Mouse (Mus musculus): Measurements from ENCODE around the gene Pax2. TPM values are rescaled to one million over a fixed set of nuclear protein-coding genes. Genes with fewer than 3 reads are reported as not detected.

The Pax2 gene
- total RNA-seq, 1 experiment: not detected

DNA sequence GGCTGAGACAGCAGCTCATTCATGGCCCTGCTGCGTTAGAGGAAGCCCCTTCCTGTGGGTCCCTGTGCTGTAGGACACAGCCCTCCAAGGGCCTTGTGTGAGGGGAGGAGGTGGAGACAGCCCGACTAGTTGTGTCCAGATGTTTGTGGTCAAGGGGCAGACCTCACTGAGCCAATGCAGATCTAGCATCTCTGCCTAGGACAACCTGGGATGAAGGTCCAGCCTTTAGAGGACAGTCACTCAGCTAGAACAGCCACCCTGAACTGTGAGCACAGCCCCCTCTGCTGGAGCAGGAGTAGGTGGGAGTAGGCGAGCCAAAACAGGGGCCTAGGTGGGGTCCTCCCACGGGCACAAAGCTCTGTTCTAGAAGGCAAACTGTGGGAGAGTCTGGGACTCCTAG lies 70.0 kb downstream of the Pax2 start:
- H3K9ac ChIP-seq (ENCODE audit: insufficient read depth, low read depth, low read length, poor library complexity, severe bottlenecking): no peak overlapping the region
- TF ChIP-seq MAFK (IDR thresholded peaks at IDR 0.05; ENCODE audit: insufficient read depth, low read depth, low read length): no peak
- no peak for TF ChIP-seq HCFC1 (IDR thresholded peaks at IDR 0.05; ENCODE audit: borderline replicate concordance, insufficient read depth, low read length)
- in situ Hi-C loops (cut with MboI; ENCODE audit: low sequenced_read_pairs in 2 of 2, unreplicated experiment in 2 of 2): no loop called here
- no peak for DNase-seq (ENCODE audit: low read depth, low spot score)
- H3K4me3 ChIP-seq (ENCODE audit: insufficient read depth in 1 of 2, low read depth in 1 of 2, low read length in 2 of 2, poor library complexity in 1 of 2, severe bottlenecking in 1 of 2): no peak overlapping the region
- no peaks in the 10 kb centered on the region for H3K4me1 ChIP-seq (ENCODE audit: control insufficient read depth in 2 of 2, insufficient read depth in 2 of 2, low read length in 2 of 2, poor library complexity in 1 of 2)
- no peaks in the 10 kb centered on the region for H3K36me3 ChIP-seq (ENCODE audit: control insufficient read depth, insufficient read depth, low read length, poor library complexity, severe bottlenecking)
- H3K27ac ChIP-seq (ENCODE audit: insufficient read depth, low read depth, low read length, poor library complexity, severe bottlenecking): no peak overlapping the region
- H3K9me3 ChIP-seq (ENCODE audit: control insufficient read depth, insufficient read depth, low read depth, low read length): no peaks in the 10 kb centered on the region

- Histone ChIP-seq H3K27ac (ENCODE audit: insufficient read depth, low read depth, low read length, poor library complexity, severe bottlenecking) (no peak overlapping the region), H3K4me3 (ENCODE audit: insufficient read depth in 1 of 2, low read depth in 1 of 2, low read length in 2 of 2, poor library complexity in 1 of 2, severe bottlenecking in 1 of 2) (no peak overlapping the region), H3K4me1 (ENCODE audit: control insufficient read depth in 2 of 2, insufficient read depth in 2 of 2, low read length in 2 of 2, poor library complexity in 1 of 2) (peaks cover 0 to 6% of the 10 kb centered on the region in 2 experiments; a peak in 1 of 4 replicates), H3K9me3 (ENCODE audit: control insufficient read depth, insufficient read depth, low read depth, low read length) (no peaks in the 10 kb centered on the region), H3K9ac (ENCODE audit: insufficient read depth, low read depth, low read length, poor library complexity, severe bottlenecking) (no peak overlapping the region), H3K36me3 (ENCODE audit: control insufficient read depth, insufficient read depth, low read length, poor library complexity, severe bottlenecking) (no peaks in the 10 kb centered on the region)
- in situ Hi-C loops (cut with MboI; ENCODE audit: low sequenced_read_pairs in 2 of 2, unreplicated experiment in 2 of 2): no loop called here
- no peak for DNase-seq (ENCODE audit: low read depth, low spot score)
- no peak for TF ChIP-seq ZC3H11A (IDR thresholded peaks at IDR 0.05; ENCODE audit: borderline replicate concordance, low read depth, low read length)
These were observed 77.5 kb downstream of the Pax2 start for GRCm38 (mm10) chr19:44833391-44833790.

DNA sequence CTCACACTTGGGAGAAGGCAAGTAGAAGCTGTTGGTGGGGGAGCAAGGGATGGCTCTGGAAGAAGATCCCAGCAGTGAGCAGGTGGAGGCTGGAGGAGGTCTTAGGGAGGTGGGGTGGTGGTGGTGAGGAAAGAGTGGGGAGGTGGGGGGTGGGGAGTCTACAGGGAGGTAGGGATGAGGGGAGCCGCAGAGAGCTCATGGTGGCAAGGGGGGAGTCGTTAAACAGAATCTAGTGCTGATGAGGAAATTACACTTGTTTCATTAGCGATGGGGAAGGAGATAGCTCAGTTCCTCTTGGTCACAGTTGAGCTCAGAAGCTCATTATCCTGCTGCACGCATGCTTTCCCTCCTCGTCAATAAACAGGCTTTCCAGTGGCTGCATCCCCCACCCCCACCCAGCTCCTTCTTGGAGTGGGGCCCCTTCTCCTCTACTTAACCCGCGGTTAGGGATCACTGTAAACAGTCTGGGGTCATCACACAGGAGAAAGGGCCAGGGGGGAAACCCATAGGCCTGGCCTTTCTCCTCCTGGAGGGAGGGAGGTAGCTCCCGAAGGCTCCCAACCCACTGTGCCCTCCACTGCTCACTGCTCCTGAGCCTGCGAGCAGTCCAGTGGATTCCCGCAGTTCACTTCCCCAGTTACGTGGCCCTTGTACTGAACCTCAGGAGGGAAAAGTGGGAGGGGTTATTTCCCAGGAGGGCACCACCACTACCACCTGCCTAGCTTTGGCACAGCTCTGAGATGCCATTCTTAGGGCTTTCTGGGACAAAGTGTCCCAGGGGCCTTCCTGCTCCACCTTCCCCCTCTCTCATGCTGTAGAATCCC lies 78.6 kb downstream of the Pax2 start:
- in situ Hi-C loops (cut with MboI; ENCODE audit: low sequenced_read_pairs in 2 of 2, unreplicated experiment in 2 of 2): loop anchor here in 1 of 2 experiments (5.0 kb wide), 1 partner anchor 72 kb away; no protein-coding TSS in a partner anchor
- no peaks in the 10 kb centered on the region for H3K9me3 ChIP-seq (ENCODE audit: control insufficient read depth, insufficient read depth, low read depth, low read length)
- no peak for DNase-seq (ENCODE audit: low read depth, low spot score)
- no peaks in the 10 kb centered on the region for H3K36me3 ChIP-seq (ENCODE audit: control insufficient read depth, insufficient read depth, low read length, poor library complexity, severe bottlenecking)
- peaks cover 0 to 7% of the 10 kb centered on the region in 2 experiments; a peak in 1 of 4 replicates for H3K4me1 ChIP-seq (ENCODE audit: control insufficient read depth in 2 of 2, insufficient read depth in 2 of 2, low read length in 2 of 2, poor library complexity in 1 of 2)
- TF ChIP-seq CHD2 (IDR thresholded peaks at IDR 0.05; ENCODE audit: low read depth, low read length): no peak
- no peak for TF ChIP-seq HCFC1 (IDR thresholded peaks at IDR 0.05; ENCODE audit: borderline replicate concordance, insufficient read depth, low read length)
- no peak for TF ChIP-seq ZNF384 (IDR thresholded peaks at IDR 0.05; ENCODE audit: low read depth, low read length)
- no peak for TF ChIP-seq MAFK (IDR thresholded peaks at IDR 0.05; ENCODE audit: insufficient read depth, low read depth, low read length)
- TF ChIP-seq ZC3H11A (IDR thresholded peaks at IDR 0.05; ENCODE audit: borderline replicate concordance, low read depth, low read length): no peak
- H3K4me3 ChIP-seq (ENCODE audit: insufficient read depth in 1 of 2, low read depth in 1 of 2, low read length in 2 of 2, poor library complexity in 1 of 2, severe bottlenecking in 1 of 2): no peak overlapping the region
- no peak overlapping the region for H3K27ac ChIP-seq (ENCODE audit: insufficient read depth, low read depth, low read length, poor library complexity, severe bottlenecking)
- H3K9ac ChIP-seq (ENCODE audit: insufficient read depth, low read depth, low read length, poor library complexity, severe bottlenecking): no peak overlapping the region

GRCm38 (mm10) chr19:44835042-44835930 lies 79.4 kb downstream of the Pax2 start:
- Histone ChIP-seq H3K36me3 (ENCODE audit: control insufficient read depth, insufficient read depth, low read length, poor library complexity, severe bottlenecking) (no peaks in the 10 kb centered on the region), H3K9me3 (ENCODE audit: control insufficient read depth, insufficient read depth, low read depth, low read length) (no peaks in the 10 kb centered on the region), H3K4me1 (ENCODE audit: control insufficient read depth in 2 of 2, insufficient read depth in 2 of 2, low read length in 2 of 2, poor library complexity in 1 of 2) (peaks cover 0 to 7% of the 10 kb centered on the region in 2 experiments; a peak in 1 of 4 replicates), H3K27ac (ENCODE audit: insufficient read depth, low read depth, low read length, poor library complexity, severe bottlenecking) (no peak overlapping the region), H3K9ac (ENCODE audit: insufficient read depth, low read depth, low read length, poor library complexity, severe bottlenecking) (no peak overlapping the region), H3K4me3 (ENCODE audit: insufficient read depth in 1 of 2, low read depth in 1 of 2, low read length in 2 of 2, poor library complexity in 1 of 2, severe bottlenecking in 1 of 2) (peak overlapping the region; percentile 69 to 80)
- TF ChIP-seq ZC3H11A (IDR thresholded peaks at IDR 0.05; ENCODE audit: borderline replicate concordance, low read depth, low read length): no peak
- no peak for TF ChIP-seq MAFK (IDR thresholded peaks at IDR 0.05; ENCODE audit: insufficient read depth, low read depth, low read length)
- no peak for TF ChIP-seq ZNF384 (IDR thresholded peaks at IDR 0.05; ENCODE audit: low read depth, low read length)
- TF ChIP-seq CHD2 (IDR thresholded peaks at IDR 0.05; ENCODE audit: low read depth, low read length): no peak
- no peak for TF ChIP-seq HCFC1 (IDR thresholded peaks at IDR 0.05; ENCODE audit: borderline replicate concordance, insufficient read depth, low read length)
- peak; percentile 30 for DNase-seq (ENCODE audit: low read depth, low spot score)
- in situ Hi-C loops (cut with MboI; ENCODE audit: low sequenced_read_pairs in 2 of 2, unreplicated experiment in 2 of 2): loop anchor here in 1 of 2 experiments (5.0 kb wide), 1 partner anchor 73 kb away; no protein-coding TSS in a partner anchor
